Comparison of ENCODE assay signal across 11 mouse cellular contexts in genomic region chr10:88459502-88459992, GRCm38 (mm10). TPM values are rescaled to one million over a fixed set of nuclear protein-coding genes. Genes with fewer than 3 reads are reported as not detected.
DNase-seq lines count a peak whose midpoint lies in the region; ATAC-seq and TF ChIP-seq lines count a peak whose summit lies in the region.
"Had no signal": no experiment of that assay in that cellular context is flagged by ENCODE, and none has a peak within 500 bp of the region (broad histone marks: within the 10 kb centered on the region; RNA-seq: fewer than 3 reads in every experiment).

Gene Sycp3 (plus strand): TSS chr10:88459569.

- H3K4me3 ChIP-seq in embryonic facial prominence, embryonic 11.5 days (ENCODE audit: low read depth, low read length): no peak within 1 kb of the TSS
- H3K4me3 ChIP-seq in embryonic facial prominence, embryonic 10.5 days: no peak within 1 kb of the TSS
- no peak within 1 kb of the TSS for H3K4me3 ChIP-seq in kidney, adult 2 months (ENCODE audit: insufficient read depth, low read depth, low read length)
- H3K4me3 ChIP-seq in kidney, embryonic 14.5 days (ENCODE audit: low read length): no peak within 1 kb of the TSS
- H3K4me3 ChIP-seq in E14TG2a.4 (replicated peaks; ENCODE audit: low read length): peak within 1 kb of the TSS; percentile 82
- no peak within 1 kb of the TSS for H3K4me3 ChIP-seq in kidney, postnatal 0 days (replicated peaks; ENCODE audit: low read depth, low read length)
- H3K4me3 ChIP-seq: left cerebral cortex, adult 2 months had no signal

- H3K9me3 ChIP-seq in embryonic facial prominence, embryonic 11.5 days (replicated peaks; ENCODE audit: control insufficient read depth, low read length): no peaks in the 10 kb centered on the region
- H3K9me3 ChIP-seq in embryonic facial prominence, embryonic 10.5 days: peaks cover 7% of the 10 kb centered on the region; the same call in 1 of the 2 replicates
- no peaks in the 10 kb centered on the region for H3K9me3 ChIP-seq in kidney, embryonic 14.5 days (ENCODE audit: control insufficient read depth, low read length)
- peaks cover 5% of the 10 kb centered on the region; the same call in 1 of the 2 replicates for H3K9me3 ChIP-seq in E14TG2a.4 (ENCODE audit: low read length)
- no peaks in the 10 kb centered on the region for H3K9me3 ChIP-seq in kidney, postnatal 0 days (replicated peaks; ENCODE audit: low read length)

- H3K4me1 ChIP-seq in embryonic facial prominence, embryonic 11.5 days (ENCODE audit: control insufficient read depth, insufficient read depth, low read length): no peaks in the 10 kb centered on the region
- no peaks in the 10 kb centered on the region for H3K4me1 ChIP-seq in embryonic facial prominence, embryonic 10.5 days
- no peaks in the 10 kb centered on the region for H3K4me1 ChIP-seq in kidney, adult 2 months (ENCODE audit: control insufficient read depth, insufficient read depth, low read length)
- no peaks in the 10 kb centered on the region for H3K4me1 ChIP-seq in kidney, embryonic 14.5 days (ENCODE audit: control insufficient read depth, insufficient read depth, low read length)
- peaks cover 28% of the 10 kb centered on the region for H3K4me1 ChIP-seq in E14TG2a.4 (replicated peaks; ENCODE audit: low read depth, low read length)
- H3K4me1 ChIP-seq in kidney, postnatal 0 days (replicated peaks; ENCODE audit: insufficient read depth, low read length): no peaks in the 10 kb centered on the region

- H3K36me3 ChIP-seq in embryonic facial prominence, embryonic 11.5 days (replicated peaks; ENCODE audit: control insufficient read depth, insufficient read depth, low read depth, low read length): no peaks in the 10 kb centered on the region
- H3K36me3 ChIP-seq in embryonic facial prominence, embryonic 10.5 days (replicated peaks): no peaks in the 10 kb centered on the region
- peaks cover under 1% of the 10 kb centered on the region; the same call in 1 of the 2 replicates for H3K36me3 ChIP-seq in kidney, adult 2 months (ENCODE audit: control insufficient read depth, insufficient read depth, low read length)
- no peaks in the 10 kb centered on the region for H3K36me3 ChIP-seq in kidney, embryonic 14.5 days (ENCODE audit: control insufficient read depth, insufficient read depth, low read length)
- peaks cover 9% of the 10 kb centered on the region; the same call in 1 of the 2 replicates for H3K36me3 ChIP-seq in E14TG2a.4 (ENCODE audit: insufficient read depth, low read length)
- H3K36me3 ChIP-seq in kidney, postnatal 0 days (ENCODE audit: insufficient read depth, low read length): 0 out of 2 replicates have a peak, but pooled peaks cover 3% of the 10 kb centered on the region

- 0 out of 2 replicates have a peak, but pooled peaks have one; percentile 18 for ATAC-seq in embryonic facial prominence, embryonic 11.5 days (replicated peaks; ENCODE audit: insufficient number of reproducible peaks, low FRiP score, low TSS enrichment, low read depth)
- no peak for ATAC-seq in kidney, embryonic 14.5 days (ENCODE audit: low FRiP score, low TSS enrichment)
- peak; percentile 30; the same call in 1 of the 2 replicates for ATAC-seq in kidney, postnatal 0 days (replicated peaks; ENCODE audit: low FRiP score, low read depth)

- H3K27me3 ChIP-seq in embryonic facial prominence, embryonic 11.5 days (ENCODE audit: control insufficient read depth, insufficient read depth, low read length): no peaks in the 10 kb centered on the region
- no peaks in the 10 kb centered on the region for H3K27me3 ChIP-seq in embryonic facial prominence, embryonic 10.5 days (replicated peaks; ENCODE audit: low read depth, poor library complexity, severe bottlenecking)
- H3K27me3 ChIP-seq in kidney, adult 2 months (replicated peaks; ENCODE audit: control insufficient read depth, insufficient read depth, low read length): no peaks in the 10 kb centered on the region
- no peaks in the 10 kb centered on the region for H3K27me3 ChIP-seq in kidney, embryonic 14.5 days (ENCODE audit: control insufficient read depth, insufficient read depth, low read length)
- H3K27me3 ChIP-seq in E14TG2a.4 (ENCODE audit: insufficient read depth, low read length): no peaks in the 10 kb centered on the region; the same call in 1 of the 2 replicates
- H3K27me3 ChIP-seq in kidney, postnatal 0 days (ENCODE audit: insufficient read depth, low read length): no peaks in the 10 kb centered on the region

- WGBS in embryonic facial prominence, embryonic 11.5 days: 80% methylated on average over 33 of the region's 33 CpGs
- 80% methylated on average over 33 of the region's 33 CpGs for WGBS in embryonic facial prominence, embryonic 10.5 days
- WGBS in kidney, adult 2 months: 80% methylated on average over 33 of the region's 33 CpGs
- WGBS in kidney, embryonic 14.5 days: 83% methylated on average over 33 of the region's 33 CpGs
- WGBS in kidney, postnatal 0 days: 80% methylated on average over 33 of the region's 33 CpGs

- no peak within 1 kb of the TSS for H3K4me2 ChIP-seq in embryonic facial prominence, embryonic 11.5 days (ENCODE audit: low read depth, low read length)
- H3K4me2 ChIP-seq in kidney, embryonic 14.5 days (replicated peaks; ENCODE audit: low read depth, low read length): no peak within 1 kb of the TSS
- no peak within 1 kb of the TSS for H3K4me2 ChIP-seq in kidney, postnatal 0 days (ENCODE audit: low read length)

- no peak for DNase-seq in embryonic facial prominence, embryonic 11.5 days (ENCODE audit: low spot score)
- no peak for DNase-seq in embryonic facial prominence, embryonic 10.5 days (ENCODE audit: low spot score)
- DNase-seq in kidney, adult 2 months: peak; percentile 67
- no peak for DNase-seq in kidney, postnatal 0 days (ENCODE audit: low spot score)
- no peak for DNase-seq in embryo, embryonic 10 days (ENCODE audit: low spot score)
- DNase-seq in urinary bladder, postnatal 4 days (ENCODE audit: low spot score in 2 of 2): no peak
- DNase-seq: embryo, embryonic 11 days; heart, postnatal 10 days had no signal

- TF ChIP-seq POLR2A in kidney, adult 2 months (IDR thresholded peaks at IDR 0.05; ENCODE audit: low read depth, low read length): no peak

- H3K9ac ChIP-seq in embryonic facial prominence, embryonic 11.5 days (replicated peaks; ENCODE audit: low read length): no peak within 1 kb of the TSS
- no peak within 1 kb of the TSS for H3K9ac ChIP-seq in kidney, embryonic 14.5 days (ENCODE audit: low read depth, low read length)
- H3K9ac ChIP-seq in kidney, postnatal 0 days (ENCODE audit: low read depth, low read length): no peak within 1 kb of the TSS

- no peak for TF ChIP-seq CTCF in kidney, adult 2 months (conservative IDR thresholded peaks at IDR 0.05; ENCODE audit: insufficient read depth, insufficient read length, low read depth, low read length)
- TF ChIP-seq CTCF in E14TG2a.4 (conservative IDR thresholded peaks at IDR 0.05; ENCODE audit: low read length): no peak
- TF ChIP-seq CTCF in kidney, postnatal 0 days (IDR thresholded peaks at IDR 0.05; ENCODE audit: low read depth): no peak

- no peak within 1 kb of the TSS for H3K27ac ChIP-seq in embryonic facial prominence, embryonic 11.5 days (replicated peaks; ENCODE audit: low read depth, low read length)
- H3K27ac ChIP-seq in embryonic facial prominence, embryonic 10.5 days (replicated peaks): no peak within 1 kb of the TSS
- no peak within 1 kb of the TSS for H3K27ac ChIP-seq in kidney, adult 2 months (ENCODE audit: insufficient read depth, low read depth, low read length)
- H3K27ac ChIP-seq in kidney, embryonic 14.5 days (ENCODE audit: low read depth, low read length): no peak within 1 kb of the TSS
- no peak within 1 kb of the TSS for H3K27ac ChIP-seq in kidney, postnatal 0 days
- H3K27ac ChIP-seq: left cerebral cortex, adult 2 months had no signal

RNA-seq across cellular contexts. Expression of gene Sycp3, which starts in this region (rescaled TPM):
- polyA plus RNA-seq in embryonic facial prominence, embryonic 11.5 days (2014; fragmentation: Nextera tagmentation; extraction: Ambion mirVana): 0.43 TPM in 1 of 2 replicates, not detected in the other
- 0.26 TPM in 1 of 2 replicates, not detected in the other for polyA plus RNA-seq in embryonic facial prominence, embryonic 10.5 days (2016; fragmentation: Nextera tagmentation; extraction: Ambion mirVana)
- not detected in 2 replicates for polyA plus RNA-seq in kidney, adult 2 months (2012; rRNA removed)
- polyA plus RNA-seq in kidney, embryonic 14.5 days (2014; fragmentation: Nextera tagmentation; extraction: Ambion mirVana): not detected in 2 replicates
- polyA plus RNA-seq in kidney, postnatal 0 days (2015; fragmentation: Nextera tagmentation; extraction: Ambion mirVana): 0.16 TPM in 1 of 2 replicates, not detected in the other

Comparison
In these comparisons a context has a peak if more than half of its experiments do, and no peak if none do; other contexts are left out.
1. Peak in ATAC-seq in embryonic facial prominence, embryonic 11.5 days; RNA of the gene not detected or under 1 TPM.
2. Peak in DNase-seq in kidney, adult 2 months; RNA of the gene not detected or under 1 TPM.
3. Peak in ATAC-seq in kidney, postnatal 0 days; RNA of the gene not detected or under 1 TPM.